Mouse (Mus musculus): ENCODE data around the gene Fbxo41.

- no peak for TF ChIP-seq CHD2 (IDR thresholded peaks at IDR 0.05; ENCODE audit: low read depth, low read length)
- TF ChIP-seq ZNF384 (IDR thresholded peaks at IDR 0.05; ENCODE audit: low read depth, low read length): no peak
- TF ChIP-seq MAFK (IDR thresholded peaks at IDR 0.05; ENCODE audit: insufficient read depth, low read depth, low read length): no peak
- TF ChIP-seq HCFC1 (IDR thresholded peaks at IDR 0.05; ENCODE audit: borderline replicate concordance, insufficient read depth, low read length): no peak
- no peak for TF ChIP-seq ZC3H11A (IDR thresholded peaks at IDR 0.05; ENCODE audit: borderline replicate concordance, low read depth, low read length)
Observed at GRCm38 (mm10) chr6:85518091-85518693, 15.4 kb upstream of the Fbxo41 start.

All from ES-E14 (cell line).